Mouse (Mus musculus) spleen, adult 2 months (tissue): Measurements from ENCODE around the gene Gm10577.

Experiments used
- CTCF ChIP-seq: fragments of 200-500 bp; IDR thresholded peaks from 2 replicates; pipeline ENCODE4 v1.5.1; 2011; ENCODE audit warnings: mild to moderate bottlenecking, inconsistent platforms; ENCODE audit not compliant: insufficient read depth, insufficient read length, insufficient replicate concordance; ENCODE audit errors: extremely low read depth
- POLR2A ChIP-seq: fragments of 200-500 bp; IDR thresholded peaks from 2 replicates; pipeline ENCODE4 v1.6.1; 2011; ENCODE audit warnings: low read depth, low read length, inconsistent platforms

DNA sequence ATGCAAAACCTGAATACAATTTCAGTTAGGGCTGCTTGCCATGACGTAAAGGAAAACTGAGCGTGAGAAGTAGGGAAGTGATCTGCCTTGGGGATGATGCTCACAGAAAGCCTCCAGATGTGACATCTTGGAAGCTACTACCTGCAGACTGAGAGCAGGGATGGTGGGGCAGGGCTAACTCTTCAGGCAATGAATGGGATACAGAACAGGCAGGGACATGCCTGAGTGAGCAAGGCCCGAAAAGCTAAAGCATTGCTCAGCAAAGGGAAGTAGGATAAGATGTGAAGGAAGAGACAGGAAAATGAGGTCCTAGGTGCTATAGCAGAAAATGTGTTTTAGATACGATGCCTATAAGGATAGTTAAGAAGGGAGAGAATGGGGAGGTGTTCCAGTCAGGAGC lies 11.4 kb downstream of the Gm10577 start:
- no peak for TF ChIP-seq CTCF
- TF ChIP-seq POLR2A, result no peak
